Mouse (Mus musculus) lung, adult 2 months (tissue): Measurements from ENCODE around the gene Rab5b. TPM values are rescaled to one million over a fixed set of nuclear protein-coding genes. Genes with fewer than 3 reads are reported as not detected.

Experiments used
- DNase-seq: peaks from one replicate; pipeline ENCODE4 v3.0.0; 2022
- H3K4me1 ChIP-seq: fragments of 200-500 bp; 2 replicates; pipeline ENCODE4 v1.6.1; 2011; ENCODE audit warnings: low read length; ENCODE audit not compliant: control insufficient read depth, insufficient read depth
- H3K4me3 ChIP-seq: fragments of 200-500 bp; replicated peaks from 2 replicates; pipeline ENCODE3; 2011; ENCODE audit warnings: low read depth, mild to moderate bottlenecking, control low read depth, low read length; ENCODE audit errors: extremely low read depth
- CTCF ChIP-seq: fragments of 200-500 bp; IDR thresholded peaks from 2 replicates; pipeline ENCODE4 v1.5.1; 2011; ENCODE audit warnings: mild to moderate bottlenecking, low read length, control low read depth; ENCODE audit not compliant: insufficient read depth
- POLR2A ChIP-seq: fragments of 200-500 bp; IDR thresholded peaks from 2 replicates; pipeline ENCODE4 v1.6.1; 2011; ENCODE audit warnings: low read depth, mild to moderate bottlenecking, control low read depth, low read length, borderline replicate concordance; ENCODE audit errors: extremely low read depth
- WGBS: fragments of 180-500 bp; shearing (Covaris S2); methylation state at CpG from one replicate; pipeline ENCODE4 v1.1.7; 2018; 5-methylcytosine and 5-hydroxymethylcytosine counted together
- polyA plus RNA-seq: library from polyadenylated mRNA; depleted of rRNA; stranded (reverse); fragments of >200 nt; gene quantifications from 2 replicates; pipeline ENCODE4 v1.2.3, GENCODE M21; 2012

Rab5b gene
- polyA plus RNA-seq, 1 experiment: 109 TPM

- H3K4me3 ChIP-seq: no peak overlapping the region
- 89% methylated on average over 2 of the region's 2 CpGs for WGBS
- no peak for TF ChIP-seq POLR2A
- no peak for TF ChIP-seq CTCF
- no peak for DNase-seq
- no peaks in the 10 kb centered on the region for H3K4me1 ChIP-seq
Observed at GRCm38 (mm10) chr10:128665806-128666205, 30.3 kb downstream of the Rab5b start.

DNA sequence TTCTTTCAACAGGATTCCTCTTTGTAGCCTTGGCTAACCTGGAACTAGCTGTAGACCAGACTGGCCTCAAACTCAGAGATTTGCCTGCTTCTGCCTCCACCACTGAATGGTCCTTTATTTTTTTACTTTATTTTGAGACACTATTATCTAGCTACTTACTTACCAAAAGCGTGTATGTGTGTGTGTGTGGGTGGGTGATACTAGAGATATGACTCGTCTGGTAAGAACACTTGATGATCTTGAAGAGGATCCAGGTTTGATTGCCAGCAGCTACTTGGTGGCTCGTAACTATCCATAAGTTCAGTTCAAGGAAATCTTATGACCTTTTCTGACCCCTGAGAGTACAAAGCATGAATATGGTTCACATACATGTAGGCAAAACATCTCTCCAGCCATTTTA, 30.8 kb downstream of the Rab5b start:
- TF ChIP-seq POLR2A (no peak), CTCF (no peak)
- no peaks in the 10 kb centered on the region for H3K4me1 ChIP-seq
- WGBS: 65% methylated on average over 3 of the region's 3 CpGs
- no peak for DNase-seq
- no peak overlapping the region for H3K4me3 ChIP-seq

- no peak overlapping the region for H3K4me3 ChIP-seq
- H3K4me1 ChIP-seq: no peaks in the 10 kb centered on the region
- no peak for DNase-seq
- no peak for TF ChIP-seq CTCF
- WGBS: 66% methylated on average over 3 of the region's 3 CpGs
Observed at GRCm38 (mm10) chr10:128664808-128665207, 31.3 kb downstream of the Rab5b start.

DNA sequence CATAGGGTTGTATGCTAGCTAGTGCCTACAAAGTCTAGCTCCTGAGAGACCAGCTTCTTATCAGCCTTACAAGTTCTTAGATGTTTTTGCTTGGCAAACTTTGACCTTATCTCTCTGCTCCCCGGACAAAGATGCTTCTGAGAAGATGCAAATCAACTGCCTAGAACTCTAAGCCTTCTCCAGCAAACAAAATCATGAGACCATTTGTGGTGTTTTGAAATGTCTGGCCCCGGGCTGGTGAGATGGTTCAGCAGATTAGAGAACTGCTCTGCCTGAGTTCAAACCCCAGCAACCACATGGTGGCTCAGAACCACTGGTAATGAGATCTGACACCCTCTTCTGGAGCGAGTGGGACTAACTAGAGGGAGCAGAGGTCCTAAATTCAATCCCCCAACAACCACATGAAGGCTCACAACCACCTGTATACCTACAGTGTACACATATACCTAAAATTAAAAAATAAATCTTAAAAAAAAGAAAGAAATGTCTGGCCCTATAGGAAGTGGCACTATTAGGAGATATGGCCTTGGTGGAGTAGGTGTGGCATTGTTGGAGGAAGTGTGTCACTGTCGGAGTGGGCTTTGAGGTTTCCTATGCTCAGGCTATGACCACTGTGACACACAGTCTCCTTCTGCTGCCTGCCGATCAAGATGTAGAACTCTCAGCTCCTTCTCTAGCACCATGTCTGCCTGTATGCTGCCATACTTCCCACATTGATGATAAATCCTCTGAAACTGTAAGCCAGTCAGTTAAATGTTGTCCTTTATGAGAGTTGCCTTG, 32.4 kb downstream of the Rab5b start:
- DNase-seq: no peak
- no peak overlapping the region for H3K4me3 ChIP-seq
- 46% methylated on average over 5 of the region's 5 CpGs for WGBS
- no peak for TF ChIP-seq POLR2A
- no peak for TF ChIP-seq CTCF
- no peaks in the 10 kb centered on the region for H3K4me1 ChIP-seq

DNA sequence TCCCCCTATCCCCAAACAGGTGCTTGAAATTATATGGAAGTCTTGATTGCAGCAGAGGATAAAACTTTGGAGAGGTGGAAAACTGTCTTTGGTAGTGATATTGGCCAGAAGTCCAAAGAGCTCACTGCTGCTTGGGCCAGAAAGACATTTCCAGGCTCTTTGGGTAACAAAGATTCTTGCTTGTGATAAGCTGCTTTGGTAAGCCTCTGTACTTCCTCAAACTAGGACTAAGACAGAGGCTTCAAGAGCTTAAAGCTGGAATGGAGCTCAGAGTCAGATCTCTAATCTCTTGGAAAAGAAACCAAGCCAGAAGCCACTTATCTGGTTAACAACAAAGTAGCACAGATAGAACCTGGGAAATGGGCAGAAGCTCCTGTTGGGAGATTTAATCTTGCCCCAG, 33.6 kb downstream of the Rab5b start:
- TF ChIP-seq CTCF (no peak), POLR2A (no peak)
- DNase-seq: no peak
- H3K4me3 ChIP-seq: no peak overlapping the region
- H3K4me1 ChIP-seq: no peaks in the 10 kb centered on the region

- H3K4me3 ChIP-seq: no peak overlapping the region
- no peak for TF ChIP-seq POLR2A
- TF ChIP-seq CTCF: no peak
- DNase-seq: no peak
- WGBS: 55% methylated on average over 9 of the region's 9 CpGs
- H3K4me1 ChIP-seq: no peaks in the 10 kb centered on the region
Observed at GRCm38 (mm10) chr10:128659490-128659889, 36.6 kb downstream of the Rab5b start.

- no peak overlapping the region for H3K4me3 ChIP-seq
- DNase-seq: no peak
- TF ChIP-seq POLR2A: no peak
- no peak for TF ChIP-seq CTCF
- H3K4me1 ChIP-seq: no peaks in the 10 kb centered on the region
- WGBS: 53% methylated on average over 9 of the region's 9 CpGs
Observed at GRCm38 (mm10) chr10:128657844-128658243, 38.2 kb downstream of the Rab5b start.

DNA sequence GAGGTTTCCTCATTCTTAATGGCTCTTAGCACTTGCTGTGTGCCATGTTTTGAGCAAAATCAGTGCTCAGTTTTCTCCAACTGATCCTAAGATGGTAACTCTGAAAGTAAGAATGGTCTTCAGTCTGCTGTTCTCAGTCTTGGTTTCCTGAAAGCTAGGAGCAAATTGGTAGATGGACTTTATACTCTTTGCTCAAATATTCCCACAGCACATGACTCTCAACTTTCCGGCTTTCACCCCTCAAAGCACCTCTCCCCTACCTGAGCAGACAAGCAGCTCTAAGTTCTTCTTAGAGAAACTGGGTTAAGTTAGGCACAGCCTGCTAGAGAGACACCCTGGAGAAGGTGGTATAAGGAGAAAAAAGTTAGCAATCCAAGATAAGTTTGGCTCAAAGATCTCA, 39.3 kb downstream of the Rab5b start:
- H3K4me3 ChIP-seq: no peak overlapping the region
- WGBS: 72% methylated on average over 1 of the region's 1 CpGs
- no peaks in the 10 kb centered on the region for H3K4me1 ChIP-seq
- TF ChIP-seq CTCF: no peak
- no peak for TF ChIP-seq POLR2A
- DNase-seq: no peak

DNA sequence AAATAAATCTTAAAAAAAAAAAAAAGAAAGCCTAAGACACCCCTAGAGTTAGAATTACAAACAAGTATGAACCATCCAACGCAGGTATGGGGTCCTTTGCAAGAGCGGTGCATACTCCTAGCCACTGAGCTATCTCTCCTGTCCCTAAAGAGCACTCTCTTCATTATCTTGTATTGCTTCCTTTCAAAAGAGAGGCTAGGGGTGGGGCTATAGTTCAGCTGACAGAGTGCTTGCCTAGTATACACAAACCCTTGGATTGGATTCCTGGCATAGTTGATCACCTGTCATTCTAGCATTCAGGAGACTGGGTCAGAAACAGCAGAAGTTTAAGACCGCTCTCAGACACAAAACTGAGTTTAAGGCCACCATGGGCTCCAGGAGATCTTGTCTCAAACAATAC, 40.8 kb downstream of the Rab5b start:
- TF ChIP-seq POLR2A: no peak
- no peak for TF ChIP-seq CTCF
- DNase-seq: no peak
- Histone ChIP-seq H3K4me1 (no peaks in the 10 kb centered on the region), H3K4me3 (no peak overlapping the region)
- 64% methylated on average over 3 of the region's 3 CpGs for WGBS

DNA sequence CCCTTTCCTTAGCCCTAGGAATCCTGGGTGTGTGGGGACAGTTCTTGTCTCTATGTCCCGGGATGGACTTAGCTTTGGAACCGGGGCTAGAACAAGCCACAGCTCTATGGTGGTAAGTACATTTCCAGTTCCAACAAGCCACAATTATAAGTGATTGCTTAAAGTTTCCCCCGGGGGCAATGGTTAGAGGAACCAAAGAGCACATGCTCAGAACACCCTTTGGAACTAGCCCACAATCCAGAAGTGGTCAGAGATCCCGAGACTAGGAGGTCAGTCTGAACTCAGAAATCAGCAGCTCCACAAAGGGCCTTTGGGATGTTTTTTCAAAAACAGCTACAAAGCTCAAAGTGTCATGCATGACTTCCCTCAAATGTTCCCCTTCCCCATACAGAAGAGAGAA, 42.2 kb downstream of the Rab5b start:
- Histone ChIP-seq H3K4me3 (no peak overlapping the region), H3K4me1 (no peaks in the 10 kb centered on the region)
- TF ChIP-seq CTCF: no peak
- TF ChIP-seq POLR2A: no peak
- 63% methylated on average over 4 of the region's 4 CpGs for WGBS
- DNase-seq: no peak
